Mouse (Mus musculus): ENCODE measurements at regions not wholly inside any gene's neighbourhood (a gene's known extent, or its start where the extent isn't known, plus 50 kb on each side); places are given as distances from the start of the nearest gene placed in this dataset.

GRCm38 (mm10) chr12:94283572-94283971 is 1408.5 kb upstream of the Flrt2 start:
- Histone ChIP-seq H3K4me3 (replicated peaks in 1 of 3; ENCODE audit: low read depth in 2 of 3, low read length in 2 of 3, poor library complexity in 1 of 3) (no peak overlapping the region), H3K36me3 (replicated peaks in 1 of 2; ENCODE audit: control insufficient read depth in 1 of 2, insufficient read depth in 1 of 2, low read length in 1 of 2) (no peaks in the 10 kb centered on the region), H3K4me2 (ENCODE audit: insufficient read depth, low read depth, poor library complexity, severe bottlenecking) (no peak overlapping the region), H3K27me3 (replicated peaks) (no peaks in the 10 kb centered on the region), H3K27ac (ENCODE audit: insufficient read depth, low read depth) (no peak overlapping the region), H3K4me1 (ENCODE audit: control insufficient read depth in 1 of 2, insufficient read depth in 2 of 2) (no peaks in the 10 kb centered on the region), H3K79me2 (replicated peaks; ENCODE audit: control insufficient read depth, extremely low read depth, insufficient read depth, poor library complexity, severe bottlenecking) (no peaks in the 10 kb centered on the region), H3K9me3 (replicated peaks; ENCODE audit: low read length) (peaks cover 12% of the 10 kb centered on the region), H3K9ac (ENCODE audit: insufficient read depth, low read depth) (no peak overlapping the region)
- in situ Hi-C loops (cut with MboI; ENCODE audit: low pct_ligation_motif_present, low pct_unique_long_range_greater_than_20kb, low sequenced_read_pairs): no loop called here
- dilution Hi-C loops (cut with MboI; ENCODE audit: extremely low pct_ligation_motif_present, extremely low pct_unique_long_range_greater_than_20kb, low sequenced_read_pairs): no loop called here
- no peak for DNase-seq (ENCODE audit: extremely low read depth)
- TF ChIP-seq MEF2A (IDR thresholded peaks at IDR 0.05; ENCODE audit: borderline replicate concordance, low read depth, low read length) (no peak), SIN3A (IDR thresholded peaks at IDR 0.05; ENCODE audit: low read length) (no peak), JUN (IDR thresholded peaks at IDR 0.05; ENCODE audit: insufficient read depth, low read depth, low read length) (no peak), TCF12 (IDR thresholded peaks at IDR 0.05; ENCODE audit: low read depth, low read length) (no peak)

GRCm38 (mm10) chr12:94297864-94298263 is 1394.2 kb upstream of the Flrt2 start:
- H3K79me2 ChIP-seq (replicated peaks; ENCODE audit: control insufficient read depth, extremely low read depth, insufficient read depth, poor library complexity, severe bottlenecking): no peaks in the 10 kb centered on the region
- in situ Hi-C loops (cut with MboI; ENCODE audit: low pct_ligation_motif_present, low pct_unique_long_range_greater_than_20kb, low sequenced_read_pairs) (no loop called here), dilution Hi-C loops (cut with MboI; ENCODE audit: extremely low pct_ligation_motif_present, extremely low pct_unique_long_range_greater_than_20kb, low sequenced_read_pairs) (no loop called here)
- H3K9me3 ChIP-seq (replicated peaks; ENCODE audit: low read length): peaks cover 11% of the 10 kb centered on the region
- no peaks in the 10 kb centered on the region for H3K27me3 ChIP-seq (replicated peaks)
- H3K4me3 ChIP-seq (replicated peaks in 1 of 3; ENCODE audit: low read depth in 2 of 3, low read length in 2 of 3, poor library complexity in 1 of 3): no peak overlapping the region
- H3K4me1 ChIP-seq (ENCODE audit: control insufficient read depth in 1 of 2, insufficient read depth in 2 of 2): no peaks in the 10 kb centered on the region
- no peak for DNase-seq (ENCODE audit: extremely low read depth)
- no peak overlapping the region for H3K9ac ChIP-seq (ENCODE audit: insufficient read depth, low read depth)
- H3K27ac ChIP-seq (ENCODE audit: insufficient read depth, low read depth): no peak overlapping the region
- TF ChIP-seq NRF1 (IDR thresholded peaks at IDR 0.05; ENCODE audit: low read depth, low read length): no peak
- no peak for TF ChIP-seq JUN (IDR thresholded peaks at IDR 0.05; ENCODE audit: insufficient read depth, low read depth, low read length)
- no peak for TF ChIP-seq SIN3A (IDR thresholded peaks at IDR 0.05; ENCODE audit: low read length)
- TF ChIP-seq NELFE (IDR thresholded peaks at IDR 0.05; ENCODE audit: low read depth, low read length): no peak
- TF ChIP-seq CTCF (conservative IDR thresholded peaks at IDR 0.05 in 1 of 2, IDR thresholded peaks at IDR 0.05 in 1 of 2; ENCODE audit: low read depth in 2 of 2, low read length in 2 of 2): no peak
- TF ChIP-seq TBP (conservative IDR thresholded peaks at IDR 0.05; ENCODE audit: low read depth, low read length): no peak
- TF ChIP-seq RAD21 (IDR thresholded peaks at IDR 0.05; ENCODE audit: low read depth, low read length): no peak
- no peak for TF ChIP-seq ZC3H11A (IDR thresholded peaks at IDR 0.05; ENCODE audit: low read depth, low read length)
- no peak for TF ChIP-seq MAZ (IDR thresholded peaks at IDR 0.05; ENCODE audit: low read depth, low read length)
- no peak for TF ChIP-seq ZMIZ1 (IDR thresholded peaks at IDR 0.05; ENCODE audit: low read depth, low read length)
- no peak for TF ChIP-seq HCFC1 (IDR thresholded peaks at IDR 0.05; ENCODE audit: low read depth, low read length)
- no peak for TF ChIP-seq POLR2AphosphoS2 (IDR thresholded peaks at IDR 0.05; ENCODE audit: low read depth, low read length)
- no peak for TF ChIP-seq EP300 (IDR thresholded peaks at IDR 0.05; ENCODE audit: low read length)
- no peak for TF ChIP-seq PAX5 (IDR thresholded peaks at IDR 0.05; ENCODE audit: low read length)
- no peak for TF ChIP-seq MAFK (IDR thresholded peaks at IDR 0.05; ENCODE audit: insufficient replicate concordance, low read length)
- no peak for TF ChIP-seq GABPA (IDR thresholded peaks at IDR 0.05; ENCODE audit: insufficient replicate concordance, low read depth, low read length)
- no peak for TF ChIP-seq KAT2A (IDR thresholded peaks at IDR 0.05; ENCODE audit: insufficient replicate concordance, low read length)
- TF ChIP-seq MYC (IDR thresholded peaks at IDR 0.05; ENCODE audit: low read depth, low read length): no peak
- no peak for TF ChIP-seq USF1 (IDR thresholded peaks at IDR 0.05; ENCODE audit: low read depth, low read length)
- TF ChIP-seq ZNF384 (IDR thresholded peaks at IDR 0.05; ENCODE audit: low read depth, low read length): no peak
- no peak overlapping the region for H3K4me2 ChIP-seq (ENCODE audit: insufficient read depth, low read depth, poor library complexity, severe bottlenecking)
- H3K36me3 ChIP-seq (replicated peaks in 1 of 2; ENCODE audit: control insufficient read depth in 1 of 2, insufficient read depth in 1 of 2, low read length in 1 of 2): no peaks in the 10 kb centered on the region
